Mouse (Mus musculus) megakaryocyte-erythroid progenitor cell, adult 5-6 weeks (primary cell): ENCODE results near the gene Epb41l2. TPM values are rescaled to one million over a fixed set of nuclear protein-coding genes. Genes with fewer than 3 reads are reported as not detected.

Experiments
- ATAC-seq: replicated peaks from 2 replicates; pipeline ENCODE4 v1.8.0; 2016; ENCODE audit warnings: mild to moderate bottlenecking, inconsistent platforms; ENCODE audit not compliant: severe bottlenecking, poor library complexity, low FRiP score, low TSS enrichment
- total RNA-seq, 2 experiments: library from RNA; stranded (forward) in 1 of 2; stranded (reverse) in 1 of 2; fragments of 200-1000, 215-1000 nt in 1 of 2; fragments of >200 nt in 1 of 2; fragmentation: Nextera tagmentation in 1 of 2; gene quantifications; 2 replicates each; pipeline ENCODE4 v1.2.3; 2014 to 2017

The Epb41l2 gene
- total RNA-seq, 2 experiments from 2014 or later: 12.8 to 16.0 TPM

GRCm38 (mm10) chr10:25533513-25534246, 174.1 kb downstream of the Epb41l2 start:
- ATAC-seq: no peak

DNA sequence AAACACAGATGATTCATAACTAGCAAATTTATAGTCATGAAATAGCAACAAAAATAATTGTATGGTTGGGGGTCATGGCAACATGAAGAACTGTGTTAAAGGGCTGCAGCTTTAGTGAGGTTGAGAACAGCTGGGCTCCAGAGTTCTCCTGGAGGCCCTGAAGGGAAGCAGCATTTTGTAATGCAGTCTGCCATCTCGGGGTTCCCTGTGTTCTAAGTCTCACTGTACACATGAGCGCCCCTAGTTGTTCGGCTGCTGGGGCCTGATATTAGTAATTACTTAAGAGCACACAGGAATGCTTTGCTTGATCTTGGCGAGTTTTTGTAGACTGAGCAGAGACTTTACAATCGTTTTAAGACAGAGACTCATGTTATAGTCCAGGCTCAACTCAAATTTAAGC, 174.9 kb downstream of the Epb41l2 start:
- no peak for ATAC-seq

DNA sequence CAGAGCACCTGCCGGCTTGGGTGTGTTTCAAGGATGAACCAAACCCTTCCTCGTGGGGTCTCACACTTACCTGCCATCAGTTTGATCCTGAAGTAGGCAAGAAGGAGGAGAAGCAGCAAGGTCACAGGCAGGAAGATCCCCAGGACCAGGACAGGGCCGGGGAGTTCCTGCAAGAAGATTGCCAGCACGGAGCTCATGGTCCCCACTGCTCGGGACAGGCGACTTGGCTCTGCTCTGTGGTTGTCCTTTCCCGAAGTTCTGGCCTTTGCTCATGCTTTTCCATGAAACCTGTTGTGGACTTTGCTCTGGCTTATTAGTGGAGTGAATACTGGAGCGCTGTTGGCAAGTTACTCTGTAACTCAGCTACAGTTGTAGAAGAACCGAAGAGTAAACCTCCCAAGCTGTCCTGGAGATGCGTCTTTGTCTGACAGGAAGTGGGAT, 176.3 kb downstream of the Epb41l2 start, which contains the start of gene Smlr1:
TSS of gene Smlr1 (minus strand) at position 377 of the 441 bp plus-strand sequence.
- no peak for ATAC-seq

- no peak for ATAC-seq
Observed at GRCm38 (mm10) chr10:25536621-25537020, 177.0 kb downstream of the Epb41l2 start.

DNA sequence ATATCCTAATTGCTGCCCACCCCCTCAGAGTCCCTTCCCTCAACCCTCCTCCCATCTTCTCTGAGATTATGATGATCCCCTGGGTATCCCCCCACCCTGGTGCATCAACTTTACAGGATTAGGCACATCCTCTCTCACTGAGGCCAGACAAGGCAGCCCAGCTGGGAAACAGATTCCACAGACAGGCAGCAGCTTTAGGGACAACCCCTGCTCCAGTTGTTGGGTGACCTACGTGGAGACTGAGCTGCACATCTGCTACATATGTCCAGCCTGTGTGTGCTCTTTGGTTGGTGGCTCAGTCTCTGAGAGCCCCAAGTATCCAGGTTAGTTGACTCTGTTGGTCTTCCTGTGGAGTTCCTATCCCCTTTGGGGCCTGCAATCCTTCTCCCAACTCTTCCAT, 179.1 kb downstream of the Epb41l2 start:
- ATAC-seq: no peak

DNA sequence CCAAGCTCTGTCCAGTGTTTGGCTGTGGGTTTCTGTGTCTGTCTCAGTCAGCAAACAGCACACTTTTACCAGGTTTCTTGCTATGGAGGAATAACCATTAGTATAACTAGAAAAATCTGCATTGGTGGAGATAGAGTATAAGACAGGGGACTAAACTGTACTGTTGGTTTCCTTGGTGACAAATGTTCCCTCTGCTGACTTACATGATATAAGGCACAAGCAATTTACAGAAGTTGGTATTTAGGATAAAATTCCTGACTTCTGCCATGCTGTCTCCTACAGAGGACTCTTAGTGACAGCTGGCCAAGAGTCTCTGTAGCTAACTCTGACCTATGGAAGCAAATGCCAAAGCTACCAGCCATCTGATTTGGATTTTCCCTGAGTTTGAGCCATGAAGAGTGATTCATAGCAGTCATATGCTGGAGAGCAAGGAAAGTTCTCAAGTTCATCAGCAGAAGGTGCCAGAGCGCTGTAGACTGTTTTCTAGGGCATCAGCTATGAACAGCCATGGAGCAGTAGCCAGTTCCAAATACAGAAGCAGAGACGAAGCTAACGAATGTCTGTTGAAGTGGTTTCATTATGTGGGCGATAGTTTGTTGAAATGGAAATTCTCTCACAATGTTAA, 179.7 kb downstream of the Epb41l2 start:
- ATAC-seq: no peak

GRCm38 (mm10) chr10:25539771-25540168, 180.2 kb downstream of the Epb41l2 start:
- ATAC-seq: no peak

DNA sequence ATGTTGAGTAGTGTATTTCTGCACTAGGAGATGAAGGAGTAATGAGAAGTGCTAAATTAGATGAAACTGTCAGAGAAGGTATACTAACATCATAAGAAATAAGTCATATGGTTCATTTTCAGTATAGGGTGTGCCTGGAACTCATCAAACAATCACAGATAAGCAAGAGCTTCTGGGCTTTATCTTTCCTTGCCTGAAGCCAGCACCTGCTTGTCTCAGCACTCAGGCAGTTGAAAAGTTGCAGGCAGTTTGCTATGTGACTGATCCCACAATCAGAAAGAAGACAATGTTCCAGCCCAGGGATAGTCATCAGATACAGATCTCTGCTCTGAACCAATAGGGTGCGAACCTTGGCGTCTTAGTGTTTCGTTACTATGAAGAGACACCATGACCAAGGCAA, 181.5 kb downstream of the Epb41l2 start:
- no peak; the same call in 1 of the 2 replicates for ATAC-seq

GRCm38 (mm10) chr10:25552936-25553335, 193.3 kb downstream of the Epb41l2 start:
- no peak for ATAC-seq

GRCm38 (mm10) chr10:25571319-25572240, 212.0 kb downstream of the Epb41l2 start:
- ATAC-seq: no peak

Other genes starting within 250 kb of the Epb41l2 start
- gene Akap7, start 51.9 kb upstream of the Epb41l2 start, total RNA-seq (2014; fragmentation: Nextera tagmentation): 7.4 and 21.6 TPM in 2 replicates
- gene Akap7, start 51.9 kb upstream of the Epb41l2 start, total RNA-seq (2017): 10.1 and 24.6 TPM in 2 replicates
- not detected in 2 replicates for gene Smlr1, start 176.5 kb downstream of the Epb41l2 start, total RNA-seq (2014; fragmentation: Nextera tagmentation)
- gene Smlr1, start 176.5 kb downstream of the Epb41l2 start, total RNA-seq (2017): not detected in 2 replicates